Mouse (Mus musculus) limb, embryonic 12.5 days (tissue): ENCODE measurements around the gene Cdk15. TPM values are rescaled to one million over a fixed set of nuclear protein-coding genes. Genes with fewer than 3 reads are reported as not detected.

Experiments
- ATAC-seq: fragments of 200-750 bp; cut with Nextera tagmentation; 2 replicates; pipeline ENCODE4 v1.8.0; 2017; ENCODE audit warnings: low read depth, moderate TSS enrichment; ENCODE audit not compliant: insufficient number of reproducible peaks, insufficient read depth, low FRiP score, low TSS enrichment
- H3K27ac ChIP-seq: fragments of 300-500 bp; sonication (generic); 2 replicates; pipeline ENCODE4 v1.5.1; 2016; ENCODE audit warnings: mild to moderate bottlenecking, moderate library complexity
- H3K27me3 ChIP-seq: fragments of 300-500 bp; sonication (generic); 2 replicates; pipeline ENCODE4 v1.6.1; 2016; ENCODE audit warnings: mild to moderate bottlenecking, moderate library complexity
- H3K36me3 ChIP-seq: fragments of 300-500 bp; sonication (generic); 2 replicates; pipeline ENCODE4 v1.6.1; 2016; ENCODE audit warnings: mild to moderate bottlenecking, moderate library complexity
- H3K4me1 ChIP-seq: fragments of 300-500 bp; sonication (generic); replicated peaks from 2 replicates; pipeline ENCODE4 v1.6.1; 2016
- H3K4me2 ChIP-seq: fragments of 300-500 bp; sonication (generic); 2 replicates; pipeline ENCODE4 v1.6.1; 2016; ENCODE audit warnings: mild to moderate bottlenecking, moderate library complexity
- H3K4me3 ChIP-seq: fragments of 300-500 bp; sonication (generic); replicated peaks from 2 replicates; pipeline ENCODE4 v1.5.1; 2016; ENCODE audit warnings: mild to moderate bottlenecking
- H3K9ac ChIP-seq: fragments of 300-500 bp; sonication (generic); replicated peaks from 2 replicates; pipeline ENCODE4 v1.6.1; 2016; ENCODE audit warnings: mild to moderate bottlenecking, moderate library complexity
- H3K9me3 ChIP-seq: fragments of 300-500 bp; sonication (generic); 2 replicates; pipeline ENCODE4 v1.6.1; 2016; ENCODE audit warnings: mild to moderate bottlenecking, moderate library complexity
- WGBS: fragments of 180-500 bp; shearing (Covaris S2); methylation state at CpG from one replicate; pipeline ENCODE4 v1.1.7; 2016; 5-methylcytosine and 5-hydroxymethylcytosine counted together
- polyA plus RNA-seq: library from polyadenylated mRNA; unstranded; fragments of >200 nt; fragmentation: Nextera tagmentation; extraction: Ambion mirVana; gene quantifications from 2 replicates; pipeline ENCODE4 v1.2.1, GENCODE M21; 2016

Cdk15 gene
- polyA plus RNA-seq, 1 experiment from 2014 or later, result not detected

GRCm38 (mm10) chr1:59236856-59237441, 19.8 kb upstream of the Cdk15 start, which contains the start of gene Als2:
Gene Als2, minus strand, starts transcription at chr1:59237231.
- peak within 1 kb of the TSS; percentile 56; the same call in 1 of the 2 replicates for H3K27ac ChIP-seq
- under 1% methylated on average over 58 of the region's 58 CpGs for WGBS
- peak within 1 kb of the TSS; percentile 76 for H3K4me2 ChIP-seq
- no peaks in the 10 kb centered on the region for H3K36me3 ChIP-seq
- no peaks in the 10 kb centered on the region for H3K9me3 ChIP-seq
- no peaks in the 10 kb centered on the region for H3K27me3 ChIP-seq
- peak within 1 kb of the TSS; percentile 62 for H3K9ac ChIP-seq
- H3K4me1 ChIP-seq, result 0 out of 2 replicates have a peak, but pooled peaks cover 3% of the 10 kb centered on the region
- peak; percentile 99 for ATAC-seq
- peak within 1 kb of the TSS; percentile 83 for H3K4me3 ChIP-seq

- H3K4me3 ChIP-seq, result peak overlapping the region; percentile 83
- ATAC-seq, result peak; percentile 54
- no peaks in the 10 kb centered on the region for H3K9me3 ChIP-seq
- peak overlapping the region; percentile 56; the same call in 1 of the 2 replicates for H3K27ac ChIP-seq
- H3K36me3 ChIP-seq, result no peaks in the 10 kb centered on the region
- WGBS, result under 1% methylated on average over 19 of the region's 19 CpGs
- H3K27me3 ChIP-seq, result no peaks in the 10 kb centered on the region
- H3K4me2 ChIP-seq, result peak overlapping the region; percentile 76
- H3K4me1 ChIP-seq, result 0 out of 2 replicates have a peak, but pooled peaks cover 3% of the 10 kb centered on the region
- H3K9ac ChIP-seq, result peak overlapping the region; percentile 44
Measured at GRCm38 (mm10) chr1:59237614-59238211, 19.0 kb upstream of the Cdk15 start.

GRCm38 (mm10) chr1:59243770-59244169, 12.9 kb upstream of the Cdk15 start:
- no peak overlapping the region for H3K4me2 ChIP-seq
- no peak overlapping the region for H3K9ac ChIP-seq
- no peak overlapping the region for H3K27ac ChIP-seq
- WGBS, result 70% methylated on average over 2 of the region's 2 CpGs
- no peaks in the 10 kb centered on the region for H3K36me3 ChIP-seq
- ATAC-seq, result no peak
- no peaks in the 10 kb centered on the region for H3K4me1 ChIP-seq
- H3K9me3 ChIP-seq, result no peaks in the 10 kb centered on the region
- H3K4me3 ChIP-seq, result no peak overlapping the region
- H3K27me3 ChIP-seq, result no peaks in the 10 kb centered on the region

- Histone ChIP-seq H3K9ac (no peak overlapping the region), H3K4me1 (no peaks in the 10 kb centered on the region), H3K36me3 (no peaks in the 10 kb centered on the region), H3K4me3 (no peak overlapping the region), H3K4me2 (no peak overlapping the region), H3K27ac (no peak overlapping the region), H3K27me3 (no peaks in the 10 kb centered on the region), H3K9me3 (no peaks in the 10 kb centered on the region)
- 5% methylated on average over 9 of the region's 9 CpGs for WGBS
- no peak for ATAC-seq
Measured at GRCm38 (mm10) chr1:59247602-59248001, 9.1 kb upstream of the Cdk15 start.

GRCm38 (mm10) chr1:59252762-59253161, 3.9 kb upstream of the Cdk15 start:
- no peak overlapping the region for H3K9ac ChIP-seq
- H3K4me2 ChIP-seq, result peak overlapping the region; percentile 57
- ATAC-seq, result no peak
- no peaks in the 10 kb centered on the region for H3K9me3 ChIP-seq
- no peaks in the 10 kb centered on the region for H3K36me3 ChIP-seq
- no peaks in the 10 kb centered on the region for H3K27me3 ChIP-seq
- no peak overlapping the region for H3K27ac ChIP-seq
- no peak overlapping the region for H3K4me3 ChIP-seq
- H3K4me1 ChIP-seq, result peaks cover 19% of the 10 kb centered on the region
- WGBS, result 5% methylated on average over 4 of the region's 7 CpGs

GRCm38 (mm10) chr1:59253301-59253909, 3.3 kb upstream of the Cdk15 start:
- Histone ChIP-seq H3K4me2 (peak overlapping the region; percentile 57), H3K9ac (peak overlapping the region; percentile 45; the same call in 1 of the 2 replicates), H3K9me3 (no peaks in the 10 kb centered on the region), H3K36me3 (no peaks in the 10 kb centered on the region), H3K4me3 (peak overlapping the region; percentile 29), H3K27ac (no peak overlapping the region), H3K4me1 (peaks cover 23% of the 10 kb centered on the region), H3K27me3 (no peaks in the 10 kb centered on the region)
- 2% methylated on average over 16 of the region's 18 CpGs for WGBS
- no peak for ATAC-seq

GRCm38 (mm10) chr1:59257736-59258135, 1.0 kb downstream of the Cdk15 start:
- Histone ChIP-seq H3K36me3 (no peaks in the 10 kb centered on the region), H3K4me1 (peaks cover 23% of the 10 kb centered on the region), H3K27ac (no peak overlapping the region), H3K4me3 (no peak overlapping the region), H3K9me3 (no peaks in the 10 kb centered on the region), H3K27me3 (no peaks in the 10 kb centered on the region; the same call in 1 of the 2 replicates), H3K9ac (no peak overlapping the region), H3K4me2 (no peak overlapping the region)
- WGBS, result 25% methylated on average over 3 of the region's 3 CpGs
- no peak for ATAC-seq

- Histone ChIP-seq H3K27me3 (no peaks in the 10 kb centered on the region), H3K27ac (0 out of 2 replicates have a peak overlapping the region, but pooled peaks have one; percentile 17), H3K36me3 (no peaks in the 10 kb centered on the region), H3K9me3 (no peaks in the 10 kb centered on the region), H3K4me3 (no peak overlapping the region), H3K9ac (no peak overlapping the region), H3K4me1 (peaks cover 31% of the 10 kb centered on the region), H3K4me2 (no peak overlapping the region)
- no peak for ATAC-seq
- WGBS, result 41% methylated on average over 8 of the region's 8 CpGs
Measured at GRCm38 (mm10) chr1:59268931-59269330, 12.2 kb downstream of the Cdk15 start.

- Histone ChIP-seq H3K27ac (peak overlapping the region; percentile 91), H3K4me1 (peaks cover 31% of the 10 kb centered on the region), H3K27me3 (no peaks in the 10 kb centered on the region), H3K9ac (no peak overlapping the region), H3K4me2 (peak overlapping the region; percentile 41; the same call in 1 of the 2 replicates), H3K4me3 (no peak overlapping the region), H3K36me3 (no peaks in the 10 kb centered on the region), H3K9me3 (no peaks in the 10 kb centered on the region)
- ATAC-seq, result no peak
- WGBS, result 61% methylated on average over 6 of the region's 6 CpGs
Measured at GRCm38 (mm10) chr1:59269466-59269865, 12.8 kb downstream of the Cdk15 start.

- Histone ChIP-seq H3K9ac (no peak overlapping the region), H3K36me3 (no peaks in the 10 kb centered on the region), H3K9me3 (no peaks in the 10 kb centered on the region), H3K4me3 (peak overlapping the region; percentile 8; the same call in 1 of the 2 replicates), H3K27me3 (no peaks in the 10 kb centered on the region), H3K4me2 (peak overlapping the region; percentile 41), H3K27ac (peak overlapping the region; percentile 91), H3K4me1 (peaks cover 31% of the 10 kb centered on the region)
- 7% methylated on average over 20 of the region's 20 CpGs for WGBS
- ATAC-seq, result peak; percentile 93
Measured at GRCm38 (mm10) chr1:59269951-59270689, 13.4 kb downstream of the Cdk15 start.

GRCm38 (mm10) chr1:59272189-59272588, 15.5 kb downstream of the Cdk15 start:
- Histone ChIP-seq H3K4me3 (no peak overlapping the region), H3K27ac (no peak overlapping the region), H3K9ac (no peak overlapping the region), H3K9me3 (no peaks in the 10 kb centered on the region), H3K36me3 (no peaks in the 10 kb centered on the region), H3K4me1 (peaks cover 31% of the 10 kb centered on the region), H3K4me2 (no peak overlapping the region), H3K27me3 (no peaks in the 10 kb centered on the region)
- WGBS, result 24% methylated on average over 3 of the region's 3 CpGs
- no peak for ATAC-seq
